Mouse (Mus musculus) natural killer cell, adult 2 months (primary cell): ENCODE measurements around the gene Rps9.
"Not testable (repeated sequence)": the region's sequence is repeated elsewhere in the genome, so short reads cannot be mapped to it uniquely, and the experiment has no call there.

ENCODE experiments used
- DNase-seq, 2 experiments: peaks; one replicate each; pipeline ENCODE4 v3.0.0; 2022; ENCODE audit warnings: low spot score in 2 of 2

Rps9 gene

GRCm38 (mm10) chr7:3694949-3695305 lies 8.9 kb upstream of the Rps9 start:
- DNase-seq, result not testable (repeated sequence)

DNA sequence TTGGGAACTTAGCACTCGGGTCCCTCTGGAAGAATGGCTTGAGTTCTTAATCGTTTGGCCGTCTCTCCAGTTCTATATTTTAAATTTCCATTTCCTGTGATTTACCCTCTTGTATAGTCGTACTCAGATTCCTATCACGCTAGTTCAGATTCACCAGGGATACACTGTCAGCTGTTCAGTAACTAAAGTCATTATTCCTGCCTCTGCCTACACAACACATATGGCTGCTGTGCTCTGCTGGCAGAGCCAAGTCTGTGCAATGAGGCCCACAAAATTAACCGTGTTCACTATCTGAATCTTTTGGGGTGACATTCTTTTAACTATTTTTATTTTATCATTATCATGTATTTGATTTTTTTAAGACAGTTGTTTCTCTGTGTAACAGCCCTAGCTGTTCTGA lies 5.3 kb upstream of the Rps9 start:
- DNase-seq, result no peak

GRCm38 (mm10) chr7:3703148-3703878 lies 480 bp upstream of the Rps9 start:
- DNase-seq, result no peak

- DNase-seq, result no peak
Observed at GRCm38 (mm10) chr7:3704475-3704874, 682 bp downstream of the Rps9 start.

GRCm38 (mm10) chr7:3705461-3705860 lies 1.7 kb downstream of the Rps9 start:
- DNase-seq, result not testable (repeated sequence)

GRCm38 (mm10) chr7:3705911-3706310 lies 2.1 kb downstream of the Rps9 start:
- no peak for DNase-seq

GRCm38 (mm10) chr7:3706343-3706934 lies 2.6 kb downstream of the Rps9 start:
- DNase-seq, result no peak

DNA sequence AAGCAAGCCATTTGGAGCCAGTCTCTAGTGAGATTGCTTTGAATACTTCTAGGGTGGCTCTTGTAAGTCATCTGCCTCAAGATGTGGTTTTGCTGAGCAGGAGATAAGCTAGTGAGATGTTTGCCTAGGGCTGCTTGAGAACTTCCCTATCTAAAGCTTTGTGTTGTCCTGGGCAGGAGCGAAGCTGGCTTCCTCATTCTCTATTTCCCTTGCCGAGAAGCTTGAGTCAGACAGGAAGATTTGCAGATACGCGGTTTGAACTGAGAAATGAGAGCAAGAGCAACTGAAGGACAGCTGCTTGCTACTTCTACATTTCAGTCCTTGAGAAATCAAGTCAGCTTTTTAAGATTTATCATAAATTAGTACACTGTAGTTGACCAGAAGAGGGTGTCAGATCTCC lies 3.2 kb downstream of the Rps9 start:
- peak in 1 of 2 experiments; percentile 45 for DNase-seq

- DNase-seq, result no peak
Observed at GRCm38 (mm10) chr7:3707568-3708413, 4.0 kb downstream of the Rps9 start.

DNA sequence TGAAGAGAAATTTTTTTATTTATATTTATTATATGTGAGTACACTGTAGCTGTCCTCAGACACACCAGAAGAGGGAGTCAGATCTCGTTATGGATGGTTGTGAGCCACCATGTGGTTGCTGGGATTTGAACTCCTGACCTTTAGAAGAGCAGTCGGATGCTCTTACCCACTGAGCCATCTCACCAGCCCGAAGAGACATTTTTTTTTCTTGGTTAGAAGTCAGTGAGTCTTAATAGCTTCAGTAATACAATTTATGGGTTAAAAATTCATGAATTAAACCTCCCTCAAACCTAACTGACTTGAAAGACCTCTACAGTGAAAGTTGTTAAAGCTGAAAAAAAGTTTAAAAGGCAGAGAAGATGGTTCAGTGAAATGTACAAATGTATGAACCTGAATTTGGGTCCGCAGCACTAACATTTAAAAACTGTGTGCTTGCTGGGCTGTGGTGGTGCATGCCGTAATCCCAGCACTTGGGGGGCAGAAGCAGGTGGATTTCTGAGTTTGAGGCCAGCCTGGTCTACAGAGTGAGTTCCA lies 4.7 kb downstream of the Rps9 start:
- DNase-seq, result not testable (repeated sequence)

- DNase-seq, result no peak
Observed at GRCm38 (mm10) chr7:3709000-3709399, 5.2 kb downstream of the Rps9 start.

- no peak for DNase-seq
Observed at GRCm38 (mm10) chr7:3712264-3712942, 8.6 kb downstream of the Rps9 start.

- DNase-seq, result no peak
Observed at GRCm38 (mm10) chr7:3715249-3715648, 11.5 kb downstream of the Rps9 start.

DNA sequence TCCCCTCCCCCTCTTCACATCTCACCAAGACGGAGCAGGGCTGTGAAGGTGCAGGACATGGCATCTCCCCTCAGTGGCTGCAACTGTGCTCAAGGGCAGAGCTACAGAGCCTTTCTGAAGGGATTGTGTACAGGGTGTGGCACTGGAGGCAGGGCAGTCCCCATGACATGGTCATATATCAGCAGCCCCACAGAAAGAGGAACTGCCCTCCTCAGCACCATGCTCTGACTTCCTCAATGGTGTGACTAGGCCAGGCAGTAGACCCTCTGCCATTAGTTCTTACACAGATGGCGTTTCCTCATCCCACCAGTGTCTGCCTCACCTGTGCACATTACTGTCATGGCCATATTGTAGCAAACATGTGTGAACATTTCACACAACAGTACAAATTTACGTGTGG lies 16.5 kb downstream of the Rps9 start, which contains the start of gene Pirb:
Gene Pirb (minus strand): TSS at position 124 of the 400 bp plus-strand sequence.
- peak in 1 of 2 experiments; percentile 38 for DNase-seq

- DNase-seq, result not testable (repeated sequence)
Observed at GRCm38 (mm10) chr7:3725459-3725858, 21.7 kb downstream of the Rps9 start.

DNA sequence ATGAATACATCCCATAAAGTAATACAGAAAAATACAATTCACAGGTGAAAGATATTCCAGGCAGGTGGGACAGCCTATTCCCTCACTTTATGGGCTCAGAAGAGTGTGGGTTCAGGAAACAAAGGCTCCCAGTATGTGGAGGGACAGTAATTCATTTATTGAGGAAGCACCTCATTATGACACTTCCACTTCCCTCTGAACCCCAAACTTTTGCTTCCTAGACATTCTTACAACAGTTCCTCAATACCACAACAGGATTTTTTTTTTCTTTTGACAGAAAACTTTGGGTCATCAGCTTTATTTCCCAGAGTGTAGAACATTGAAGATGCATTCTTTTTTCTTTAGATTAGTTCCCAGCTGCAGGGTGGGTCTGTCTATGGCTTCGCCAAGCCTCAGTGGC lies 28.9 kb downstream of the Rps9 start:
- DNase-seq, result not testable (repeated sequence)
